Mouse (Mus musculus): ENCODE measurements around the gene Kcnc1.
A peak's percentile ranks its signal among the peaks of the same experiment; 100 is the strongest.

Kcnc1 gene

DNA sequence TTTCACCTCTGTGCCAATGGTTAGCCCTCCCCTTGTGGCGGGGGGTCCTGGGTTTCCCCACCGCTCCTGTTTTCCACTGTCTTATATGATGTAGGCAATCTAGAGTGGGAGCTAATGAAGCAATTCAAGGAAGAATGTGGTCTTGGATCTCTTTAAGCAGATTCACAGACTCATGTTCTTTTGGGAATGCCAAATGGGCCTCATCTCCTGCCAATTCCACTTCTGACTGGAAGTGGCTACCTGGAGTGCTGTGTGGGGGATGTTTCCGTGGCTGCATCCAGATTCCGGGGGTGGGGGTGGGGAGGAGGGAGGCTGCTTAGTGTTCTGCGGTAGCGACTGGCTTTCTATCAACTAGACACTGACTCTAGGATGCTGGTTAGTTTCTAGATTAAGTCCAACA is 83.5 kb downstream of the Kcnc1 start:
- peak; percentile 82 for DNase-seq

DNA sequence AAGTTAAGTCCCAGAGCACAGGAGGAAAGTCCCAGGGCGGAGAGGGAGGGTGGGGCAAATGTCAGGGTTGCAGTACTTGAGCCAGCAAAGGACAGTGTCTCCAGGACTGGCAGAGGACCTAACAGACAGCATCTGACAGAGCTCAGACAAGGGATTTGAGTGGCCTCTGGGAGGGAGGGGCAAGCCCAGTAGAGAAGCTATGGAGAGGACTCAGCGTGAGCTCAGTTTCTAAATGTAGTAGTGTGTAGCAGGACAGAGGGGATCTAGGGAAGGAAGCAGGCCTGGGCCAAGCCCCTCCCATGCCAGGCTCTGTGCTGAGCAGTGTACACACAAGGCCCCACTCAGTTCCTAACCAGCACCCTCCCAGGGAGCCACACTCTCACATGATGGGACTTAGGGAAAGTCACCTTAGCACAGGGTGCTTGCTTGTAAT is 85.8 kb downstream of the Kcnc1 start:
- DNase-seq, result no peak

DNA sequence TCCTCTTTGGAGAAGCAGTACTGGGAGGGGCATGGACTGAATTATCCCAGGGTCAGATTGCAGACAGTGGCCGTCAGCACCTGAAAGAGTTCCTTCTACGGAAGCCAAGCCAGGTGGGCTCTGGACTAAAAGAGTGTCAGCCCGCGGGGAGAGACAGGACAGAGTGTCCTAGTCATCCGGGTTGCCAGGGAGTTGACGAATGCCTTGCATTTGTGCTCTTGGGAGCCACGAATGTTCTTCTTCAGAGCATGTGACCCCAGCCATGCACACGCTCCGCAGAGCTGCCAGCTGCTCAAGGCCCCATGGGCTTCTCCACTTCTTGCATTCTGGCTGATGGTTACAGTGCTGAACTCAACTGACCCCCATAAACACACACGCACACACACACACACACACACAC is 86.8 kb downstream of the Kcnc1 start:
- no peak for DNase-seq

DNA sequence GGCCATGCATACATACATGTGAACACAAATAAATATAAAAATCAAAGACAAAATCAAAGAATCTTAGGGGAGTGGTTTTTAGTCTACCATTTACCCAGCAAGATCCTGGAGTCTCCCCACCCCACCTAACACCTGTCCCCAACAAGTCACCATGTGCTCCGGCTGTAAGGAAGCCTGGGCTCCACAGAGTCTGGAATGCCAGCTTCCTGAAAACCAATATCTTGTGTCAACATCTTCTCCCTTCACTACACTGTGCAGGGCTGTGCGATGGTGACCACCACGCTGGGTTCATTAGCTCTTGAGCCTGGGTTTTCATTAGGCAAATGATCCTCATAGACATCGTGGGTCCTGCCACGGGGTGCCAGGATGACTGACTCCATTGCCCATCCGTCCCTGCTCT is 87.9 kb downstream of the Kcnc1 start:
- no peak for DNase-seq

DNA sequence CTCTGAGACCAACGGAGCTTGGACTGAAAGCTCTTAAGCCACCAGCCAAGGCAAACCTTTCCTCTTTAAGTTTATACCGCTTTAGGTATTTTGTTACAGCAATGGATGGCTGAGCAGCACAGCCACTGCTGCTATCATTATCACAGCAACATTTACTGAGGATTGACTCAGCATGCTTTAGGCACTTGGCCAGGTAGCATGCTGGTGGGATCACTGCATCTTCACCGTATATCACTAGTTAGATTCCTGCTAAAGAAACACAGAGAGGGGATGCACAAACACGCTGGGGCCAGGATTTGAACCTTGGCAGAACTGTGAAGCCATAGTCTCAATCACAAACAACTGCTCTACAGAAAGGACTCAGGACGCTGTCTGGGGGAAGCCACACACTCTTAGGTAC is 90.5 kb downstream of the Kcnc1 start:
- DNase-seq, result no peak

DNA sequence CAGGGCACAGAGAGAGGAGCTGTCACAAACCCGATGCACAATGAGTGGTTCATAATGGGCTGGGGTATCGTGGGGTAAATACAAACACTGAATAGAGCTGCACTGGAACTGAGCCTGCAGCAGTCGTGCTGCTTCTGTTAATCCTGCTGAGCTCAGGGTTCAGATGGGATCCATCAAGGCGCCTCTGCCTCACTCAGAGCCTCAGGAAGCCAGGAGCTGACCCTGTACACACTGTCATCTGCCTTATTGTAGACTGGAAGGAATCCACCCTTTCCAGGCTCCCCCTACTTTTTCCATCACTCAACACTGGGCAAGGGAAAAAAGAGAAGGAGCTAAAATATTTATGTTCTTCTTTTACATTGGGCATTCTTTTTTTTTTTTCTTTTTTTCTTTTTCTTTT is 91.1 kb downstream of the Kcnc1 start:
- peak; percentile 68 for DNase-seq

Data from cerebellum, adult 9-10 months (tissue).